Mouse (Mus musculus): ENCODE measurements around the gene Epb41l5. TPM values are rescaled to one million over a fixed set of nuclear protein-coding genes. Genes with fewer than 3 reads are reported as not detected.

The Epb41l5 gene
- total RNA-seq, 2 experiments from 2014 or later: 1.8 to 2.1 TPM

- DNase-seq: no peak
Observed at GRCm38 (mm10) chr1:119501881-119502280, 146.9 kb downstream of the Epb41l5 start.

GRCm38 (mm10) chr1:119499456-119499855 lies 149.3 kb downstream of the Epb41l5 start:
- no peak for DNase-seq

DNA sequence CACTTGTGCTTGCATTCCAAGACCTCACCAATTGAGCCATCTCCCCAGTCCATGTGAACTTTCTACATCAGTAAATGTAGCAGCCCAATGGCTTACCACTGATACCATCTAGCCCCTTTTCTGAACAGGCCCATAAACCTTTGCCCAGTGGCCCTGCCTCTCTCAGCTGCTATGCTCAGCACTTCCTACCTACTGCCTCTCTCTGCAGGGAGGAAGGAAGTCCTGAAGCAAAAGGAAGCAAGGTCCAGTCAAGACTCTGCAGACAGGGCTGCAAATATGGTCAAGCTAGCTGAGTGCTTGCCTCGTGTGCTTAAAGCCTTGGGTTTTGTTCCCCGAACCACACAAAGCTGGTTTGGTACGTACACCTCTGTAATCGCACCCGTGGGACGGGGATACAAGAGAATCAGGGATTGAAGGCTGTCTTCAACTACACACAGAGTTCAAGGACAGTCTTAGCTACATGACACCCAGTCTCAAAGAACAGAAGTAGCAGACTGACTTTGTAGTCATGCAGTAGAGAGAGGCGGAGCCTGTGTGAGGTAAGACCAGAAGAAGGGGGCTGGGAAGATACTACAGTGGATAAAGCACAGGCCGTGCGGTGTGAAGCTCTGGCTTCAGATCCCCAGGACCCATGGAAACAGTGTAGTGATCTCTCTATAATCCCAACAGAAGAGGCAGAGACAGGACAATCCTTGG lies 150.1 kb downstream of the Epb41l5 start:
- no peak for DNase-seq

DNA sequence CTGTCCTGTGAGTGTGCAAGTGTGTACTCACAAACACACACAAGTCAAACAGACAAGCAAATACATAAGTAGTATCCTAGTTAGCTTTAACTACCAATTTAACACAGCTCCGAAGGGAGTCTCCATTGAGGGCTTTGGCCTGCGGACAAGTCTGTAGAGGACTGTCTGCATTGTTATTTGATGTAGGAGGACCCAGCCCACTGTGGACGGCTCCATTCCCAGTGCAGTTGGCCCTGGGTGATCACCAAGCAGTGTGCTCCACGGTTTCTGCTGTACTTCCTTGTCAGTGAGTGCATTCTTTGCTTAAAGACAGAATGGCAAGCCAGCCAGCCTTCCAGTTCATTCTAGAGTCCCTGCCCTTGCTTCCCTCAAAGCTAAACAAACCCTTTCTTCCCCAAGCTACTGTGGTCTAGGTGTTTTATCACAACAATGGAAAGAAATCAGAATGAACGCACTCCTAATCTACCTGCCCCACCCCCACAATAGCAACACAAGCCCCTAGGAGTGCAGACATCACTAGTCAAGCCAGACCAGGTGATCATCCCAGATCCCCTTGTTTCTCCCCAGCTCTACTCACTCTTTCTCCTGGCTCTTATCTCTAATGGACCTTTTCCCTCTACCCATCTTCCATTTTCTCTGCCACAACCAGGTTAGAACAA lies 151.3 kb downstream of the Epb41l5 start:
- DNase-seq: no peak

- no peak for DNase-seq
Observed at GRCm38 (mm10) chr1:119495396-119495775, 153.4 kb downstream of the Epb41l5 start.

Other genes starting within 250 kb of the Epb41l5 start
- 1 to 10 TPM in 1 of 2 experiments, under 1 TPM in 1; 0.87 to 1.7 TPM for gene Inhbb, start 226.8 kb downstream of the Epb41l5 start, total RNA-seq (2021)
- gene Ralb, start 144.2 kb downstream of the Epb41l5 start, total RNA-seq (2021): 10 to 100 TPM in 1 of 2 experiments, 1 to 10 TPM in 1; 7.7 to 10.4 TPM
- 1 to 10 TPM; 3.7 to 4.3 TPM for gene Tmem185b, start 122.8 kb downstream of the Epb41l5 start, total RNA-seq (2021)
- 10 to 100 TPM; 21.2 to 42.4 TPM for gene Ptpn4, start 188.6 kb upstream of the Epb41l5 start, total RNA-seq (2021)